Mouse (Mus musculus) lung, adult 18-20 months (tissue): ENCODE results near the gene Hs3st6.
A peak's percentile ranks its signal among the peaks of the same experiment; 100 is the strongest.
"Not testable (repeated sequence)": the region's sequence is repeated elsewhere in the genome, so short reads cannot be mapped to it uniquely, and the experiment has no call there.

Source experiments
- DNase-seq, 2 experiments: peaks; one replicate each; pipeline ENCODE4 v3.0.0; 2022; ENCODE audit warnings: mixed read lengths in 2 of 2

Hs3st6 gene

GRCm38 (mm10) chr17:24752415-24753394 lies at the start of gene Hs3st6:
Gene Hs3st6 (plus strand): TSS chr17:24752988.
- peak; percentile 20 to 28 for DNase-seq

- DNase-seq, result no peak
These were observed 47.0 kb upstream of the Hs3st6 start for GRCm38 (mm10) chr17:24705821-24706220.

- peak; percentile 91 to 93 for DNase-seq
These were observed 45.6 kb upstream of the Hs3st6 start, which contains the start of gene Tbl3 for GRCm38 (mm10) chr17:24706982-24707800. Gene Tbl3 (minus strand): TSS chr17:24707660.

- no peak for DNase-seq
These were observed 44.9 kb upstream of the Hs3st6 start for GRCm38 (mm10) chr17:24707801-24708425.

- DNase-seq, result no peak
These were observed 44.1 kb upstream of the Hs3st6 start for GRCm38 (mm10) chr17:24708646-24709045.

- DNase-seq, result no peak
These were observed 37.2 kb upstream of the Hs3st6 start for GRCm38 (mm10) chr17:24715556-24715955.

- no peak for DNase-seq
These were observed 36.6 kb upstream of the Hs3st6 start for GRCm38 (mm10) chr17:24716166-24716682.

- DNase-seq, result no peak
These were observed 34.8 kb upstream of the Hs3st6 start, which contains the start of the genes Rnf151 and Rps2 for GRCm38 (mm10) chr17:24717943-24718342. Gene Rnf151 (minus strand): TSS chr17:24718063. Gene Rps2 (plus strand): TSS chr17:24718116.

- DNase-seq, result not testable (repeated sequence)
These were observed 33.9 kb upstream of the Hs3st6 start for GRCm38 (mm10) chr17:24718938-24719337.

- DNase-seq, result peak; percentile 99
These were observed 33.1 kb upstream of the Hs3st6 start for GRCm38 (mm10) chr17:24719494-24720222.

- DNase-seq, result not testable (repeated sequence)
These were observed 32.2 kb upstream of the Hs3st6 start for GRCm38 (mm10) chr17:24720616-24721015.

GRCm38 (mm10) chr17:24721383-24721955 lies 31.3 kb upstream of the Hs3st6 start:
- DNase-seq, result not testable (repeated sequence)

- no peak for DNase-seq
These were observed 30.4 kb upstream of the Hs3st6 start for GRCm38 (mm10) chr17:24722220-24722924.

GRCm38 (mm10) chr17:24723122-24723880 lies 29.5 kb upstream of the Hs3st6 start:
- DNase-seq, result no peak

- DNase-seq, result no peak
These were observed 29.0 kb upstream of the Hs3st6 start for GRCm38 (mm10) chr17:24723881-24724180.

GRCm38 (mm10) chr17:24724184-24724583 lies 28.6 kb upstream of the Hs3st6 start, which contains the start of gene Ndufb10:
Gene Ndufb10 (minus strand): TSS chr17:24724478.
- peak; percentile 92 to 96 for DNase-seq

- no peak for DNase-seq
These were observed 27.0 kb upstream of the Hs3st6 start for GRCm38 (mm10) chr17:24725637-24726390.

- no peak for DNase-seq
These were observed 25.2 kb upstream of the Hs3st6 start, which contains the start of gene Rpl3l for GRCm38 (mm10) chr17:24727618-24728017. Gene Rpl3l (plus strand): TSS chr17:24727820.

- no peak for DNase-seq
These were observed 24.6 kb upstream of the Hs3st6 start for GRCm38 (mm10) chr17:24728184-24728583.
